Mouse (Mus musculus): ENCODE measurements around the gene Gm14137. TPM values are rescaled to one million over a fixed set of nuclear protein-coding genes. Genes with fewer than 3 reads are reported as not detected.

Gene Gm14137
- polyA plus RNA-seq, 1 experiment = not detected

Other genes starting within 250 kb of the Gm14137 start
- 19.9 and 20.7 TPM in 2 replicates for gene Chst14, start 248.0 kb upstream of the Gm14137 start, polyA plus RNA-seq (2012; rRNA removed)
- 18.8 and 19.3 TPM in 2 replicates for gene Ccdc32, start 145.1 kb upstream of the Gm14137 start, polyA plus RNA-seq (2012; rRNA removed)
- 2.9 and 3.5 TPM in 2 replicates for gene Rpusd2, start 139.7 kb upstream of the Gm14137 start, polyA plus RNA-seq (2012; rRNA removed)
- 0.22 and 0.37 TPM in 2 replicates for gene Knl1, start 127.4 kb upstream of the Gm14137 start, polyA plus RNA-seq (2012; rRNA removed)
- 1.6 and 2.5 TPM in 2 replicates for gene Rad51, start 61.7 kb upstream of the Gm14137 start, polyA plus RNA-seq (2012; rRNA removed)
- gene Rmdn3, start 17.5 kb upstream of the Gm14137 start, polyA plus RNA-seq (2012; rRNA removed) = 27.0 and 27.9 TPM in 2 replicates
- 0.54 and 0.80 TPM in 2 replicates for gene Gchfr, start 6.7 kb upstream of the Gm14137 start, polyA plus RNA-seq (2012; rRNA removed)
- gene Zfyve19, start 34.1 kb downstream of the Gm14137 start, polyA plus RNA-seq (2012; rRNA removed) = 49.1 and 55.7 TPM in 2 replicates
- 30.1 and 32.4 TPM in 2 replicates for gene Dnajc17, start 34.3 kb downstream of the Gm14137 start, polyA plus RNA-seq (2012; rRNA removed)
- 0.72 and 1.4 TPM in 2 replicates for gene Ppp1r14d, start 55.4 kb downstream of the Gm14137 start, polyA plus RNA-seq (2012; rRNA removed)
- gene Spint1, start 62.9 kb downstream of the Gm14137 start, polyA plus RNA-seq (2012; rRNA removed) = 157 and 160 TPM in 2 replicates
- 31.2 and 34.1 TPM in 2 replicates for gene Rhov, start 96.8 kb downstream of the Gm14137 start, polyA plus RNA-seq (2012; rRNA removed)
- 15.9 and 17.9 TPM in 2 replicates for gene Vps18, start 114.2 kb downstream of the Gm14137 start, polyA plus RNA-seq (2012; rRNA removed)
- gene Dll4, start 151.3 kb downstream of the Gm14137 start, polyA plus RNA-seq (2012; rRNA removed) = 5.5 and 6.4 TPM in 2 replicates
- 1.4 and 1.5 TPM in 2 replicates for gene Chac1, start 176.7 kb downstream of the Gm14137 start, polyA plus RNA-seq (2012; rRNA removed)